Mouse (Mus musculus): Measurements from ENCODE around the gene Pllp. TPM values are rescaled to one million over a fixed set of nuclear protein-coding genes. Genes with fewer than 3 reads are reported as not detected.

Pllp gene
- 0.55 and 0.63 TPM in 2 replicates for polyA plus RNA-seq (2015; fragmentation: Nextera tagmentation; extraction: Ambion mirVana)

GRCm38 (mm10) chr8:94695994-94696384 is at the start of gene Pllp:
TSS of gene Pllp (minus strand) at chr8:94696278.
- H3K4me2 ChIP-seq = peak within 1 kb of the TSS; percentile 76
- H3K27ac ChIP-seq = no peak within 1 kb of the TSS
- no peaks in the 10 kb centered on the region for H3K36me3 ChIP-seq (ENCODE audit: poor library complexity, severe bottlenecking)
- WGBS = 2% methylated on average over 41 of the region's 41 CpGs
- peak within 1 kb of the TSS; percentile 44 for H3K4me3 ChIP-seq
- H3K9me3 ChIP-seq (replicated peaks) = no peaks in the 10 kb centered on the region
- peak; percentile 46; the same call in 1 of the 2 replicates for ATAC-seq
- H3K9ac ChIP-seq = peak within 1 kb of the TSS; percentile 54
- H3K27me3 ChIP-seq = peaks cover 56% of the 10 kb centered on the region
- peaks cover 18% of the 10 kb centered on the region for H3K4me1 ChIP-seq

GRCm38 (mm10) chr8:94745476-94746184 is 49.6 kb upstream of the Pllp start, which contains the start of gene Ccl22:
TSS of gene Ccl22 (plus strand) at chr8:94745590.
- no peaks in the 10 kb centered on the region for H3K27me3 ChIP-seq
- H3K4me1 ChIP-seq = no peaks in the 10 kb centered on the region
- no peak within 1 kb of the TSS for H3K9ac ChIP-seq
- 91% methylated on average over 7 of the region's 7 CpGs for WGBS
- H3K27ac ChIP-seq = no peak within 1 kb of the TSS
- no peak within 1 kb of the TSS for H3K4me3 ChIP-seq
- no peaks in the 10 kb centered on the region for H3K36me3 ChIP-seq (ENCODE audit: poor library complexity, severe bottlenecking)
- H3K9me3 ChIP-seq (replicated peaks) = no peaks in the 10 kb centered on the region
- ATAC-seq = no peak
- H3K4me2 ChIP-seq = no peak within 1 kb of the TSS

GRCm38 (mm10) chr8:94744972-94745371 is 48.9 kb upstream of the Pllp start:
- WGBS = 79% methylated on average over 9 of the region's 9 CpGs
- no peak overlapping the region for H3K9ac ChIP-seq
- no peak overlapping the region for H3K4me2 ChIP-seq
- no peaks in the 10 kb centered on the region for H3K4me1 ChIP-seq
- H3K27me3 ChIP-seq = no peaks in the 10 kb centered on the region
- H3K27ac ChIP-seq = no peak overlapping the region
- no peaks in the 10 kb centered on the region for H3K9me3 ChIP-seq (replicated peaks)
- no peak overlapping the region for H3K4me3 ChIP-seq
- no peaks in the 10 kb centered on the region for H3K36me3 ChIP-seq (ENCODE audit: poor library complexity, severe bottlenecking)
- no peak for ATAC-seq

DNA sequence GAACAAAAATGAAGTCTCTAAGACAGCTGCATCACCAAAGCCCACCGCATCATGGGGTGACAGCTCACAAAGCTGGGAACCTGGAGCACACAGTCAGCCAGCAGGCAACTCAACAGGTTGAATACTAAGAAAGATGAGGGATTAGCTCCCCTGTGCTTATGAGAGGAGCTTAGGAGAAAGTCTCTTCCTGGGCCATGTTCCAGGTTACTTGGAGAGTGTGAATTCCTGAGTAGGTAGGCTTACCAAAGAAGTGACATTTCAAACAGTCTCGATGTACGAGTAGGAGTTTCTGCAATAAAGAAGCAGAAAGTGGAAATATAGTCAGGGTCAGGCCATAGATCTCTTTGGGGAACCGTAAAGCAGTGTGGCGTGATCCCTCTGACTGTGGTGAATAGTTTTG is 48.4 kb upstream of the Pllp start:
- Histone ChIP-seq H3K36me3 (ENCODE audit: poor library complexity, severe bottlenecking) (no peaks in the 10 kb centered on the region), H3K4me2 (no peak overlapping the region), H3K9me3 (replicated peaks) (no peaks in the 10 kb centered on the region), H3K27ac (no peak overlapping the region), H3K4me3 (no peak overlapping the region), H3K27me3 (no peaks in the 10 kb centered on the region), H3K9ac (no peak overlapping the region), H3K4me1 (no peaks in the 10 kb centered on the region)
- 90% methylated on average over 5 of the region's 5 CpGs for WGBS
- no peak for ATAC-seq

GRCm38 (mm10) chr8:94741726-94742125 is 45.6 kb upstream of the Pllp start:
- Histone ChIP-seq H3K27ac (no peak overlapping the region), H3K9ac (no peak overlapping the region), H3K27me3 (no peaks in the 10 kb centered on the region), H3K9me3 (replicated peaks) (no peaks in the 10 kb centered on the region), H3K36me3 (ENCODE audit: poor library complexity, severe bottlenecking) (no peaks in the 10 kb centered on the region), H3K4me2 (no peak overlapping the region), H3K4me1 (no peaks in the 10 kb centered on the region), H3K4me3 (no peak overlapping the region)
- no peak for ATAC-seq
- WGBS = 92% methylated on average over 4 of the region's 4 CpGs

- WGBS = 89% methylated on average over 3 of the region's 3 CpGs
- no peak overlapping the region for H3K4me2 ChIP-seq
- no peak for ATAC-seq
Measured at GRCm38 (mm10) chr8:94740591-94740990, 44.5 kb upstream of the Pllp start.

GRCm38 (mm10) chr8:94739829-94740228 is 43.8 kb upstream of the Pllp start:
- ATAC-seq = no peak
- H3K36me3 ChIP-seq (ENCODE audit: poor library complexity, severe bottlenecking) = no peaks in the 10 kb centered on the region
- 87% methylated on average over 6 of the region's 6 CpGs for WGBS
- no peaks in the 10 kb centered on the region for H3K27me3 ChIP-seq
- no peak overlapping the region for H3K27ac ChIP-seq
- no peaks in the 10 kb centered on the region for H3K9me3 ChIP-seq (replicated peaks)
- H3K4me3 ChIP-seq = no peak overlapping the region
- no peaks in the 10 kb centered on the region for H3K4me1 ChIP-seq
- H3K9ac ChIP-seq = no peak overlapping the region
- no peak overlapping the region for H3K4me2 ChIP-seq

More at GRCm38 (mm10) chr8:94740591-94740990, 44.5 kb upstream of the Pllp start:
- Histone ChIP-seq H3K27ac (no peak overlapping the region), H3K4me3 (no peak overlapping the region), H3K36me3 (ENCODE audit: poor library complexity, severe bottlenecking) (no peaks in the 10 kb centered on the region), H3K27me3 (no peaks in the 10 kb centered on the region), H3K9ac (no peak overlapping the region), H3K4me1 (no peaks in the 10 kb centered on the region), H3K9me3 (replicated peaks) (no peaks in the 10 kb centered on the region)

DNA sequence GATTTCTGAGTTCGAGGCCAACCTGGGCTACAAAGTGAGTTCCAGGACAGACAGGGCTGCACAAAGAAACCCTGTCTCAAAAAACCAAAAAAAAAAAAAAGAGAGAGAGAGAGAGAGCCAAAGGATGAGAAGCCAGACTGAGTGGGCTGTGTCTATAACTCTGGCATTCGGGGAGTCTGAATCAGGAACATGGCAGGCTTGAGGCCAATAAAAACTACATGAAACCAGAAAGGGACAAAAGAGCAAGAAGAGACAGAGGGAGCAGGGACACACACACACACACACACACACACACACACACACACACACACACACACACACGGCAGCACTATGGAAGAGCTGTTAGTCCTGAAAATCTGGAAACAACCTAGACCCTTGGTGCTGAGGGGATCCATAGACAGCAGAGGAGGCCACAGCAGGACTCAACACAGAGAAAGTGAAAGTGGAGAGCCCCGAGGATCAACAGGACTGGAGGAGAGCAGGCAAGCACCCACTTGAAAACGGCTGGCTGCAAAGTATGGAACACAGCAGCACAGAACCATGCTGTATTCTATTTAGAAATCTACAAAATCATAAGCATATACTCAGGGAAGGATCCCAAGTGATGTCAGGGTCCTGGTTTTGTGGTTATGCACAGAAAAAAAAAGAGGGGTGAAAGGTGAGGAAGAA is 39.5 kb upstream of the Pllp start:
- Histone ChIP-seq H3K4me2 (no peak overlapping the region), H3K9ac (no peak overlapping the region), H3K4me1 (no peaks in the 10 kb centered on the region), H3K36me3 (ENCODE audit: poor library complexity, severe bottlenecking) (no peaks in the 10 kb centered on the region), H3K9me3 (replicated peaks) (no peaks in the 10 kb centered on the region), H3K4me3 (no peak overlapping the region), H3K27me3 (no peaks in the 10 kb centered on the region), H3K27ac (no peak overlapping the region)
- 77% methylated on average over 5 of the region's 5 CpGs for WGBS
- no peak for ATAC-seq

DNA sequence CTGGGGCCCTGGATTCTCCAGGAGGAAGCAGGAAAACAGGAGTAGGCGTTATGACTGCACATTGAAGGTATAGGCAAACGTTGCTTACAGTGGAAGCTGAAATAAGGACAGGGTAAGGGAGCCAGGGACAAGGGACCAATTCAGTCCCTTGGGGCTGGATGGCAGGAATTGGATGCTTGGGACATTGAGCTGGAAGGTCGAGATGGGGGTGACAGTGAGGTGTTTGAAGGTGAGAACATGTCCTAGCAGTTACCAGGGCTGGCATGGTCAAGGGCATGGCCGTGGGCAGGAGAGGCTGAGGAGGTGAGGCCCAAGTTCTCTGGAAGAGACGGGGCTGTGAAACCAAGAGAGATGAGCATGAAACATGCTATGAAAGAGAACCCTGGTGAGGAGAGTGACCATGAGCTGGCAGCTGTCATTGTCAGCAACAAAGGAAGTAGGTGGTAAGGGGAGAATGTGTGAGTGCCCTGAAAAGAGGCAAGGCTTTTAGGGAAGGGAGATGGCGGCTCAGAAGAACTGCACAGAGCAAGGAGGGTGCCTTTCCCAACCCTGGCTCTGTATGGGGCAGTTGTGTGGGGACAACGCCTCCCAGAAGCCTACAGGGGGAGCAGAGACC is 38.8 kb upstream of the Pllp start:
- Histone ChIP-seq H3K27me3 (no peaks in the 10 kb centered on the region), H3K9me3 (replicated peaks) (no peaks in the 10 kb centered on the region), H3K27ac (no peak overlapping the region), H3K4me3 (no peak overlapping the region), H3K4me1 (no peaks in the 10 kb centered on the region), H3K4me2 (no peak overlapping the region), H3K9ac (no peak overlapping the region), H3K36me3 (ENCODE audit: poor library complexity, severe bottlenecking) (no peaks in the 10 kb centered on the region)
- ATAC-seq = no peak
- 74% methylated on average over 7 of the region's 7 CpGs for WGBS

GRCm38 (mm10) chr8:94733821-94734465 is 37.9 kb upstream of the Pllp start:
- no peak for ATAC-seq
- WGBS = 68% methylated on average over 5 of the region's 5 CpGs

GRCm38 (mm10) chr8:94729301-94729700 is 33.2 kb upstream of the Pllp start:
- H3K9ac ChIP-seq = no peak overlapping the region
- H3K4me2 ChIP-seq = no peak overlapping the region
- no peaks in the 10 kb centered on the region for H3K27me3 ChIP-seq
- H3K9me3 ChIP-seq (replicated peaks) = no peaks in the 10 kb centered on the region
- 79% methylated on average over 4 of the region's 4 CpGs for WGBS
- no peak overlapping the region for H3K4me3 ChIP-seq
- no peaks in the 10 kb centered on the region for H3K36me3 ChIP-seq (ENCODE audit: poor library complexity, severe bottlenecking)
- no peaks in the 10 kb centered on the region for H3K4me1 ChIP-seq
- H3K27ac ChIP-seq = no peak overlapping the region
- ATAC-seq = no peak

More at GRCm38 (mm10) chr8:94733821-94734465, 37.9 kb upstream of the Pllp start:
- Histone ChIP-seq H3K27me3 (no peaks in the 10 kb centered on the region), H3K9me3 (replicated peaks) (no peaks in the 10 kb centered on the region), H3K9ac (no peak overlapping the region), H3K4me2 (no peak overlapping the region), H3K27ac (no peak overlapping the region), H3K36me3 (ENCODE audit: poor library complexity, severe bottlenecking) (no peaks in the 10 kb centered on the region), H3K4me3 (no peak overlapping the region), H3K4me1 (no peaks in the 10 kb centered on the region)

- Histone ChIP-seq H3K27me3 (no peaks in the 10 kb centered on the region), H3K36me3 (ENCODE audit: poor library complexity, severe bottlenecking) (no peaks in the 10 kb centered on the region), H3K4me2 (no peak overlapping the region), H3K4me3 (no peak overlapping the region), H3K9me3 (replicated peaks) (no peaks in the 10 kb centered on the region), H3K9ac (no peak overlapping the region), H3K4me1 (no peaks in the 10 kb centered on the region), H3K27ac (no peak overlapping the region)
- ATAC-seq = no peak
- 88% methylated on average over 5 of the region's 5 CpGs for WGBS
Measured at GRCm38 (mm10) chr8:94725998-94726397, 29.9 kb upstream of the Pllp start.
